Mouse (Mus musculus) CH12.LX (cell line): ENCODE results near the gene Espn.

ENCODE experiments used
- CHD1 ChIP-seq: IDR thresholded peaks from 2 replicates; pipeline ENCODE4 v1.6.1; 2012; ENCODE audit warnings: low read depth, low read length, improper control_type of control experiment, inconsistent platforms
- CTCF ChIP-seq, 2 experiments: IDR thresholded peaks in 1 of 2; conservative IDR thresholded peaks in 1 of 2; 2 replicates each; pipeline ENCODE4 v1.5.1; 2011 to 2012; ENCODE audit warnings: low read depth in 2 of 2, low read length in 2 of 2, improper control_type of control experiment in 1 of 2, inconsistent platforms in 1 of 2, mild to moderate bottlenecking in 1 of 2, moderate library complexity in 1 of 2
- MAX ChIP-seq: IDR thresholded peaks from 2 replicates; pipeline ENCODE4 v1.6.1; 2011; ENCODE audit warnings: low read length, improper control_type of control experiment
- POLR2A ChIP-seq: IDR thresholded peaks from 2 replicates; pipeline ENCODE4 v1.6.1; 2011; ENCODE audit warnings: low read depth, mild to moderate bottlenecking, improper control_type of control experiment, low read length
- RCOR1 ChIP-seq: conservative IDR thresholded peaks from 2 replicates; pipeline ENCODE4 v1.6.1; 2012; ENCODE audit warnings: low read depth, mild to moderate bottlenecking, inconsistent platforms, low read length, improper control_type of control experiment
- TCF12 ChIP-seq: IDR thresholded peaks from 2 replicates; pipeline ENCODE4 v1.6.1; 2014; ENCODE audit warnings: low read depth, mild to moderate bottlenecking, inconsistent platforms, low read length, improper control_type of control experiment
- ZC3H11A ChIP-seq: IDR thresholded peaks from 2 replicates; pipeline ENCODE4 v1.6.1; 2012; ENCODE audit warnings: low read depth, mild to moderate bottlenecking, inconsistent platforms, low read length, improper control_type of control experiment
- ZKSCAN1 ChIP-seq: IDR thresholded peaks from 2 replicates; pipeline ENCODE4 v1.6.1; 2012; ENCODE audit warnings: low read depth, inconsistent platforms, low read length, improper control_type of control experiment, borderline replicate concordance

- TF ChIP-seq POLR2A (no peak), CTCF (conservative IDR thresholded peaks at IDR 0.05 in 1 of 2, IDR thresholded peaks at IDR 0.05 in 1 of 2; ENCODE audit: low read depth in 2 of 2, low read length in 2 of 2) (no peak), TCF12 (no peak), RCOR1 (no peak), ZC3H11A (no peak), CHD1 (no peak), ZKSCAN1 (no peak), MAX (no peak)
These were observed 64.7 kb downstream of the Espn start for GRCm38 (mm10) chr4:152087211-152088081.
